Mouse (Mus musculus) stomach, postnatal 0 days (tissue): Measurements from ENCODE around the gene Kcnn4. TPM values are rescaled to one million over a fixed set of nuclear protein-coding genes. Genes with fewer than 3 reads are reported as not detected.

Experiments
- ATAC-seq: fragments of 200-750 bp; cut with Nextera tagmentation; 2 replicates; pipeline ENCODE4 v1.8.0; 2017; ENCODE audit not compliant: low FRiP score, low TSS enrichment
- DNase-seq: peaks from one replicate; pipeline ENCODE4 v3.0.0-alpha.2; 2016; ENCODE audit warnings: low spot score
- H3K27ac ChIP-seq: fragments of 300-500 bp; sonication (generic); replicated peaks from 2 replicates; pipeline ENCODE4 v1.5.1; 2014; ENCODE audit warnings: mild to moderate bottlenecking, control low read depth
- H3K27me3 ChIP-seq: fragments of 300-500 bp; sonication (generic); 2 replicates; pipeline ENCODE4 v1.6.1; 2014; ENCODE audit warnings: low read length; ENCODE audit not compliant: control insufficient read depth, insufficient read depth
- H3K36me3 ChIP-seq: fragments of 300-500 bp; sonication (generic); 2 replicates; pipeline ENCODE4 v1.6.1; 2014; ENCODE audit warnings: low read length, mixed read lengths; ENCODE audit not compliant: control insufficient read depth, insufficient read depth
- H3K4me1 ChIP-seq: fragments of 300-500 bp; sonication (generic); replicated peaks from 2 replicates; pipeline ENCODE4 v1.6.1; 2014; ENCODE audit warnings: antibody characterized with exemption; ENCODE audit not compliant: control insufficient read depth, insufficient read depth
- H3K4me2 ChIP-seq: fragments of 300-500 bp; sonication (generic); replicated peaks from 2 replicates; pipeline ENCODE4 v1.6.1; 2014; ENCODE audit warnings: low read depth, mild to moderate bottlenecking, control low read depth, moderate library complexity
- H3K4me3 ChIP-seq: fragments of 300-500 bp; sonication (generic); 2 replicates; pipeline ENCODE4 v1.5.1; 2014; ENCODE audit warnings: low read depth, low read length, control low read depth
- H3K9ac ChIP-seq: fragments of 300-500 bp; sonication (generic); 2 replicates; pipeline ENCODE4 v1.6.1; 2014; ENCODE audit warnings: mild to moderate bottlenecking, low read length, control low read depth, mixed read lengths
- H3K9me3 ChIP-seq: fragments of 300-500 bp; sonication (generic); 2 replicates; pipeline ENCODE4 v1.6.1; 2016; ENCODE audit warnings: low read length; ENCODE audit not compliant: control insufficient read depth
- CTCF ChIP-seq: IDR thresholded peaks from 2 replicates; pipeline ENCODE4 v1.5.1; 2016; ENCODE audit warnings: antibody characterized with exemption, low read depth, mild to moderate bottlenecking, moderate library complexity
- EP300 ChIP-seq: optimal IDR thresholded peaks from 2 replicates; pipeline ENCODE3; 2016; ENCODE audit warnings: antibody characterized with exemption
- WGBS: fragments of 180-500 bp; shearing (Covaris S2); extraction: QIAGEN DNeasy Blood & Tissue Kit; methylation state at CpG from one replicate; pipeline ENCODE4 v1.1.7; 2014; 5-methylcytosine and 5-hydroxymethylcytosine counted together
- polyA plus RNA-seq: library from polyadenylated mRNA; unstranded; fragments of >200 nt; fragmentation: Nextera tagmentation; extraction: Ambion mirVana; gene quantifications from 2 replicates; pipeline ENCODE4 v1.2.1, GENCODE M21; 2015

Gene Kcnn4
- polyA plus RNA-seq, 1 experiment from 2014 or later: 15.5 TPM

DNA sequence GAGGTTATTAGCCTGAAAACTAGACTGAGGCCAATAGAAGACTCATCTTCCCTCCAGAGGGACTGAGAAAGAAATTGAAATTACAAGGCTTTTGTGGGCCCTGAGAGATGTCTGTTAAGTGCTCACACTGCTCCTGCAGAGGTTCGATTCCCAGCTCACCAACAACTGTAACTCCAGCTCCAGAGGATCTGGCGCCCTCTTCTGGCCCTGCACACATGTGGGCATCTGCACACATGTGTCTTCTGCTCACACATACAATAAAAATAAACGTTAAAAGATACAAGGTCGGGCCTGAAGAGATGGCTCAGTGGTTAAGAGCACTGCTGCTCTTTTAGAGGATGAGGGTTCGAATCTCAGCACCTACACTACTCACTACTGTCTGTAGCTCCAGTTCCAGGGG, 23.6 kb upstream of the Kcnn4 start:
- no peak overlapping the region for H3K27ac ChIP-seq
- H3K27me3 ChIP-seq: no peaks in the 10 kb centered on the region
- no peaks in the 10 kb centered on the region for H3K36me3 ChIP-seq
- no peaks in the 10 kb centered on the region for H3K9me3 ChIP-seq
- 62% methylated on average over 5 of the region's 5 CpGs for WGBS
- no peak for DNase-seq
- no peak overlapping the region for H3K4me2 ChIP-seq
- no peak for ATAC-seq
- no peak overlapping the region for H3K9ac ChIP-seq
- TF ChIP-seq EP300: no peak
- peak; percentile 31; the same call in 1 of the 2 replicates for TF ChIP-seq CTCF
- H3K4me3 ChIP-seq: no peak overlapping the region
- H3K4me1 ChIP-seq: no peaks in the 10 kb centered on the region

DNA sequence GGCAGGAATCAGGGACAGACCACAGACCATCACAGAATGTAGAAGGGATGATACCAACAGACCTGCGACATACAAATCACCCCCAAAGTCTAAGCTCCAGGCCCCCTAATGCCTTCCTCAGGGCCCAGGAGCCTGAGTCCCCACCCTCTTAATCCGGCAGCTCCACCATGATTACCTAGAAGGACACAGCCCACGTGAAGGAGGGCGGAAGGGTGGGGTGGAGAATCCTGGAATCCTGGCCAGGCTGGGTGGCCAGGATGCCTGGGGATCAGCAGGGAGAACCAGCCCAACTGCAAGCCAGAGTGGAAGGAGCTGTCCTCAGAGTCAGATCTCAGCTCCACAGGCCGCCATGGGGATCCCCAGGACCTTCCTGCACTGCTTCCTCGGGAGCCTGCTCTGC, 21.2 kb upstream of the Kcnn4 start, which contains the start of gene Lypd5:
TSS of gene Lypd5 (plus strand) at position 301 of the 400 bp plus-strand sequence.
- Histone ChIP-seq H3K4me2 (no peak within 1 kb of the TSS), H3K27me3 (no peaks in the 10 kb centered on the region), H3K9ac (no peak within 1 kb of the TSS), H3K4me1 (no peaks in the 10 kb centered on the region), H3K36me3 (no peaks in the 10 kb centered on the region), H3K4me3 (no peak within 1 kb of the TSS; the same call in 1 of the 2 replicates), H3K9me3 (no peaks in the 10 kb centered on the region), H3K27ac (0 out of 2 replicates have a peak within 1 kb of the TSS, but pooled peaks have one; percentile 45)
- 40% methylated on average over 6 of the region's 6 CpGs for WGBS
- no peak for TF ChIP-seq EP300
- no peak for TF ChIP-seq CTCF
- DNase-seq: no peak
- ATAC-seq: peak; percentile 26; the same call in 1 of the 2 replicates

DNA sequence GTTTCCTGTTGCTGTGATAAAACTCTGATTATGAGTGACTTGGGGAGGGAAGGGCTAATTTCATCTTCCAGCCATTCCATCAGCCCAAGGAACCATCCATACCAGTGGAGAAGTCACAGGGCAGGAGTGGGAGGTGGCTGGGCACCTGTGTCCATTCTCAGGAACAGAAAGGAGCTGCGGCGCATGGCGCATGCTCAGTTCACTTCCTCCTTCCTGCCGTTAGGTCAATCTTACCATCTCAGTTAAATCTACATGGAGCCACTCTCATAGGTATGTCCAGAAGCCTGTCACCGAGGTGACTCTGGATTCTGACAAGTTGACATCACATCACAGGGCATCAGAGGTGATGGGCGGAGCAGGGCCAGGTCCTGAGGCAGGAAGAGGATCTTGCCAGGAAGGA, 14.4 kb upstream of the Kcnn4 start:
- H3K4me2 ChIP-seq: no peak overlapping the region
- TF ChIP-seq CTCF (no peak), EP300 (no peak)
- 68% methylated on average over 6 of the region's 6 CpGs for WGBS
- peak; percentile 28; the same call in 1 of the 2 replicates for ATAC-seq
- no peak overlapping the region for H3K27ac ChIP-seq
- H3K27me3 ChIP-seq: no peaks in the 10 kb centered on the region
- H3K9ac ChIP-seq: no peak overlapping the region
- no peaks in the 10 kb centered on the region for H3K9me3 ChIP-seq
- DNase-seq: no peak
- H3K4me3 ChIP-seq: no peak overlapping the region
- H3K36me3 ChIP-seq: no peaks in the 10 kb centered on the region
- H3K4me1 ChIP-seq: no peaks in the 10 kb centered on the region

DNA sequence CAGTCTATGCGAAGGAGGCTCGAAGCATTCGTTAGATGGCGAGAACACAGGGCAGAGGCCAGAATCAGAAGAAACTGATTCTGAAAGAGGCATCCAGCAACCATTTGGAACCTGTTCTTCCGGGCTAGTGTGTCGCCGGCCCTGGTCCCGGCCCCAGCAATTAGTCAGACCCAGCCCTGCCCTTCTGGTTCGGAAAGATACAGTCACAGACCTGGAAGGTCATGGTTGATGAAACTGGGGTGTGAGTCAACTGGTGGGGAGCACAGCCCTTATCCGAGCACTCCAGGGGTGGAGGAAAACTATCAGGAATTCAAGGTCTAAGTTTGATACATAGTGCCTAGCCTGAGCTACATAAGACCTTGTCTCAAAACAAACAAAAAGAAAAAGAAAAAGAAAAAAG, 14.0 kb upstream of the Kcnn4 start:
- Histone ChIP-seq H3K27ac (no peak overlapping the region), H3K4me2 (no peak overlapping the region), H3K27me3 (no peaks in the 10 kb centered on the region), H3K4me3 (no peak overlapping the region), H3K9ac (no peak overlapping the region), H3K4me1 (no peaks in the 10 kb centered on the region), H3K36me3 (no peaks in the 10 kb centered on the region), H3K9me3 (no peaks in the 10 kb centered on the region)
- WGBS: 69% methylated on average over 10 of the region's 10 CpGs
- DNase-seq (no peak), ATAC-seq (peak; percentile 18; the same call in 1 of the 2 replicates)
- TF ChIP-seq CTCF: no peak
- TF ChIP-seq EP300: no peak

DNA sequence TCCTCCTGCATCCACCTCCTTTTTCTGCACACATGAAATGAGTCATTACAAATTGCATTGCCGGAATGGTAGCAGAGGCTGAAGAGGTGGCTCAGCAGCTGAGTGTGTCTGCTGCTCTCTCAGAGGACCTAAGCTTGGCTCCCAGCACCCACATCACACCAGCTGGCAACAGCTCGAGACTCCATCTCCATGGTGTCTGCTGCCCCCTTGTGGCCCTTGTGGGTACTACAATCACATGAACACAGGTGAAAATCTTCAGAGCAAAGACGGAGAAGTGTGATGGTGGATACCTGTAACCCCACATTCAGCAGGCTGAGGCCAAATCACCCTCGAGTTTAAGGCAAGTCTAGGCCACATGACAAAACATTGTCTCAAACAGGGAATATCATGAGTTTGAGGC, 12.2 kb upstream of the Kcnn4 start:
- ATAC-seq: no peak
- 48% methylated on average over 4 of the region's 4 CpGs for WGBS
- no peak overlapping the region for H3K4me3 ChIP-seq

DNA sequence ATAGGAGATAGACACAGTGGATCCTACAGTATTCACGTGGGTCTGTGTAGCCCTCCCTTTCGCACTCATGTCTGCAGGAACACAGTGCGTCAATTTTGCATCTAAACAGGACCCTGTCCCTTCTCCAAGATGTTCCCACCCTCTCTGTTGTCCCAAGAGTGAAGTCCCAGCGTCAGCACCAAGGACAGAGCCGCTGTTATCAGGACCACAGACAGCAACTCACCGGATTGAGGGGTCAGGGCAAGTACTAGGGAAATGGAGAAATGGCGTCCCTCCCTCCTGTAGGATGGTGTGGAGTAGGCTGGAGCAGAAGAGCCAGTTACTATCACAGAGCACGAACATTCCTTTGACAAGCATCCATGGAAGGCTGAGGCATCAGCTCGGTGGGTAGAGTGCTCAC, 10.8 kb upstream of the Kcnn4 start:
- no peaks in the 10 kb centered on the region for H3K4me1 ChIP-seq
- H3K4me2 ChIP-seq: no peak overlapping the region
- no peaks in the 10 kb centered on the region for H3K36me3 ChIP-seq
- no peaks in the 10 kb centered on the region for H3K9me3 ChIP-seq
- 26% methylated on average over 9 of the region's 9 CpGs for WGBS
- H3K4me3 ChIP-seq: no peak overlapping the region
- no peak overlapping the region for H3K27ac ChIP-seq
- DNase-seq (peak; percentile 64), ATAC-seq (0 out of 2 replicates have a peak, but pooled peaks have one; percentile 42)
- H3K9ac ChIP-seq: no peak overlapping the region
- TF ChIP-seq EP300: no peak
- no peak for TF ChIP-seq CTCF
- H3K27me3 ChIP-seq: no peaks in the 10 kb centered on the region

More for the DNA sequence above, 12.2 kb upstream of the Kcnn4 start:
- Histone ChIP-seq H3K36me3 (no peaks in the 10 kb centered on the region), H3K4me1 (no peaks in the 10 kb centered on the region), H3K27ac (no peak overlapping the region), H3K9me3 (no peaks in the 10 kb centered on the region), H3K27me3 (no peaks in the 10 kb centered on the region), H3K9ac (no peak overlapping the region), H3K4me2 (no peak overlapping the region)
- no peak for TF ChIP-seq EP300
- TF ChIP-seq CTCF: peak; percentile 61
- no peak for DNase-seq
